Mouse (Mus musculus) CH12.LX (cell line): ENCODE measurements around the gene Tcirg1. TPM values are rescaled to one million over a fixed set of nuclear protein-coding genes. Genes with fewer than 3 reads are reported as not detected.

Experiments used
- DNase-seq: peaks from one replicate; pipeline ENCODE4 v3.0.0-alpha.2; 2013; ENCODE audit errors: extremely low read depth
- H3K27ac ChIP-seq: 2 replicates; pipeline ENCODE4 v1.5.1; 2012; ENCODE audit warnings: low read depth, mild to moderate bottlenecking, control low read depth, moderate library complexity; ENCODE audit not compliant: insufficient read depth
- H3K27me3 ChIP-seq: replicated peaks from 2 replicates; pipeline ENCODE3; 2012; ENCODE audit warnings: inconsistent platforms
- H3K36me3 ChIP-seq, 2 experiments: replicated peaks in 1 of 2; 2 replicates each; pipeline versions ENCODE3 to v1.6.1; 2012; ENCODE audit warnings: inconsistent platforms in 1 of 2, low read length in 1 of 2, mild to moderate bottlenecking in 1 of 2, mixed read lengths in 1 of 2, moderate library complexity in 1 of 2; ENCODE audit not compliant: control insufficient read depth in 1 of 2, insufficient read depth in 1 of 2
- H3K4me1 ChIP-seq, 2 experiments: 2 replicates each; pipeline ENCODE4 v1.6.1; 2012; ENCODE audit warnings: inconsistent platforms in 1 of 2, moderate library complexity in 1 of 2; ENCODE audit not compliant: insufficient read depth in 2 of 2, control insufficient read depth in 1 of 2
- H3K4me2 ChIP-seq: 2 replicates; pipeline ENCODE4 v1.6.1; 2012; ENCODE audit warnings: low read depth, mild to moderate bottlenecking, control low read depth; ENCODE audit not compliant: poor library complexity, insufficient read depth, severe bottlenecking
- H3K4me3 ChIP-seq, 3 experiments: fragments of 150-350 bp in 1 of 3; sonication (generic) in 1 of 3; replicated peaks in 1 of 3; 2 replicates each; pipeline versions ENCODE3 to v1.5.1; 2011 to 2012; ENCODE audit warnings: low read depth in 2 of 3, low read length in 2 of 3, mild to moderate bottlenecking in 2 of 3, moderate library complexity in 2 of 3, control low read depth in 1 of 3, improper control_type of control experiment in 1 of 3, inconsistent platforms in 1 of 3, mixed read lengths in 1 of 3; ENCODE audit not compliant: poor library complexity in 1 of 3
- H3K79me2 ChIP-seq: replicated peaks from 2 replicates; pipeline ENCODE4 v1.6.1; 2012; ENCODE audit warnings: mild to moderate bottlenecking, moderate library complexity; ENCODE audit not compliant: control insufficient read depth, poor library complexity, insufficient read depth, severe bottlenecking; ENCODE audit errors: extremely low read depth
- H3K9ac ChIP-seq: 2 replicates; pipeline ENCODE4 v1.6.1; 2012; ENCODE audit warnings: low read depth, mild to moderate bottlenecking, control low read depth, moderate library complexity; ENCODE audit not compliant: insufficient read depth
- H3K9me3 ChIP-seq: replicated peaks from 2 replicates; pipeline ENCODE3; 2012; ENCODE audit warnings: low read length, inconsistent platforms, mixed read lengths
- CHD2 ChIP-seq: IDR thresholded peaks from 2 replicates; pipeline ENCODE4 v1.6.1; 2011; ENCODE audit warnings: low read length, improper control_type of control experiment
- E2F4 ChIP-seq: IDR thresholded peaks from 2 replicates; pipeline ENCODE4 v1.6.1; 2011; ENCODE audit warnings: low read depth, low read length, improper control_type of control experiment; ENCODE audit not compliant: insufficient replicate concordance
- ETS1 ChIP-seq: conservative IDR thresholded peaks from 2 replicates; pipeline ENCODE4 v1.6.1; 2012; ENCODE audit warnings: low read depth, mild to moderate bottlenecking, inconsistent platforms, low read length, improper control_type of control experiment, moderate library complexity
- GABPA ChIP-seq: IDR thresholded peaks from 2 replicates; pipeline ENCODE4 v1.6.1; 2012; ENCODE audit warnings: low read depth, low read length, improper control_type of control experiment, inconsistent platforms; ENCODE audit not compliant: insufficient replicate concordance
- HCFC1 ChIP-seq: IDR thresholded peaks from 2 replicates; pipeline ENCODE4 v1.6.1; 2012; ENCODE audit warnings: low read depth, mild to moderate bottlenecking, inconsistent platforms, low read length, improper control_type of control experiment
- IRF4 ChIP-seq: IDR thresholded peaks from 2 replicates; pipeline ENCODE4 v1.6.1; 2014; ENCODE audit warnings: low read depth, mild to moderate bottlenecking, inconsistent platforms, low read length, improper control_type of control experiment
- JUND ChIP-seq: conservative IDR thresholded peaks from 2 replicates; pipeline ENCODE4 v1.6.1; 2011; ENCODE audit warnings: low read depth, low read length, improper control_type of control experiment
- KAT2A ChIP-seq: IDR thresholded peaks from 2 replicates; pipeline ENCODE4 v1.6.1; 2012; ENCODE audit warnings: low read length, improper control_type of control experiment, inconsistent platforms; ENCODE audit not compliant: insufficient replicate concordance
- MAFK ChIP-seq: IDR thresholded peaks from 2 replicates; pipeline ENCODE4 v1.6.1; 2011; ENCODE audit warnings: low read length, improper control_type of control experiment; ENCODE audit not compliant: insufficient replicate concordance
- MEF2A ChIP-seq: IDR thresholded peaks from 2 replicates; pipeline ENCODE4 v1.6.1; 2014; ENCODE audit warnings: low read depth, mild to moderate bottlenecking, inconsistent platforms, low read length, improper control_type of control experiment, borderline replicate concordance
- MYC ChIP-seq: IDR thresholded peaks from 2 replicates; pipeline ENCODE4 v1.6.1; 2011; ENCODE audit warnings: low read depth, mild to moderate bottlenecking, improper control_type of control experiment, low read length
- NELFE ChIP-seq: IDR thresholded peaks from 2 replicates; pipeline ENCODE4 v1.6.1; 2011; ENCODE audit warnings: low read depth, low read length, improper control_type of control experiment
- NRF1 ChIP-seq: IDR thresholded peaks from 2 replicates; pipeline ENCODE4 v1.6.1; 2014; ENCODE audit warnings: low read depth, mild to moderate bottlenecking, inconsistent platforms, low read length, improper control_type of control experiment, moderate library complexity
- PAX5 ChIP-seq: IDR thresholded peaks from 2 replicates; pipeline ENCODE4 v1.6.1; 2012; ENCODE audit warnings: low read length, inconsistent platforms, mixed read lengths
- POLR2AphosphoS2 ChIP-seq: IDR thresholded peaks from 2 replicates; pipeline ENCODE4 v1.6.1; 2011; ENCODE audit warnings: low read depth, low read length, improper control_type of control experiment
- RAD21 ChIP-seq: IDR thresholded peaks from 2 replicates; pipeline ENCODE4 v1.6.1; 2011; ENCODE audit warnings: low read depth, mild to moderate bottlenecking, low read length, improper control_type of control experiment, moderate library complexity
- RCOR1 ChIP-seq: conservative IDR thresholded peaks from 2 replicates; pipeline ENCODE4 v1.6.1; 2012; ENCODE audit warnings: low read depth, mild to moderate bottlenecking, inconsistent platforms, low read length, improper control_type of control experiment
- SIN3A ChIP-seq: IDR thresholded peaks from 2 replicates; pipeline ENCODE4 v1.6.1; 2012; ENCODE audit warnings: low read length, improper control_type of control experiment, inconsistent platforms
- SMC3 ChIP-seq: IDR thresholded peaks from 2 replicates; pipeline ENCODE4 v1.6.1; 2011; ENCODE audit warnings: low read depth, low read length, improper control_type of control experiment
- TBP ChIP-seq: conservative IDR thresholded peaks from 2 replicates; pipeline ENCODE4 v1.6.1; 2011; ENCODE audit warnings: low read depth, low read length, improper control_type of control experiment
- USF1 ChIP-seq: IDR thresholded peaks from 2 replicates; pipeline ENCODE4 v1.6.1; 2014; ENCODE audit warnings: low read depth, mild to moderate bottlenecking, inconsistent platforms, low read length, improper control_type of control experiment
- ZMIZ1 ChIP-seq: IDR thresholded peaks from 2 replicates; pipeline ENCODE4 v1.6.1; 2012; ENCODE audit warnings: low read depth, mild to moderate bottlenecking, inconsistent platforms, low read length, improper control_type of control experiment
- dilution Hi-C: fragments of 300-500 bp; cut with MboI; formaldehyde crosslinking; loops from 2 replicates; pipeline ENCODE4 v1.14.3; 2020; ENCODE audit warnings: low sequenced_read_pairs; ENCODE audit not compliant: extremely low pct_unique_long_range_greater_than_20kb, extremely low pct_ligation_motif_present
- in situ Hi-C: fragments of 300-500 bp; cut with MboI; formaldehyde crosslinking; loops from 3 replicates; pipeline ENCODE4 v1.14.3; 2019; ENCODE audit warnings: low sequenced_read_pairs, low pct_ligation_motif_present, low pct_unique_long_range_greater_than_20kb, mixed read lengths
- polyA plus RNA-seq: library from polyadenylated mRNA; unstranded; fragments of >175 nt; gene quantifications from 2 replicates; pipeline ENCODE4 v1.2.1, GENCODE M21; 2012; ENCODE audit warnings: low read depth; ENCODE audit not compliant: insufficient read length
- total RNA-seq, 2 experiments: library from RNA; depleted of rRNA; stranded (reverse); fragments of 300-350 nt in 1 of 2; fragments of >200 nt in 1 of 2; gene quantifications; 2 replicates each; pipeline ENCODE4 v1.2.3; 2012 to 2014

Gene Tcirg1
- total and polyA plus RNA-seq, 3 experiments = 46.6 to 62.8 (median 48.5) TPM

- no peak overlapping the region for H3K27ac ChIP-seq
- peaks cover 0 to 35% of the 10 kb centered on the region in 2 experiments for H3K36me3 ChIP-seq
Observed at GRCm38 (mm10) chr19:3916727-3917126, 9.8 kb upstream of the Tcirg1 start.

GRCm38 (mm10) chr19:3914535-3914934 lies 7.6 kb upstream of the Tcirg1 start:
- in situ Hi-C loops = no loop called here
- peak overlapping the region in 1 of 3 experiments; percentile 73 for H3K4me3 ChIP-seq
- peaks cover 14 to 37% of the 10 kb centered on the region in 2 experiments for H3K4me1 ChIP-seq
- TF ChIP-seq KAT2A = no peak
- TF ChIP-seq RCOR1 = no peak
- TF ChIP-seq NELFE = no peak
- TF ChIP-seq GABPA = no peak
- TF ChIP-seq JUND = no peak
- no peak for TF ChIP-seq SMC3
- TF ChIP-seq, all 38 proteins: peak for 0
- no peak overlapping the region for H3K27ac ChIP-seq
- H3K27me3 ChIP-seq = no peaks in the 10 kb centered on the region
- H3K9ac ChIP-seq = peak overlapping the region; percentile 98; the same call in 1 of the 2 replicates
- peak overlapping the region; percentile 88; the same call in 1 of the 2 replicates for H3K4me2 ChIP-seq
- no peaks in the 10 kb centered on the region for H3K9me3 ChIP-seq
- dilution Hi-C loops = no loop called here
- H3K36me3 ChIP-seq = peaks cover 15 to 43% of the 10 kb centered on the region in 2 experiments
- H3K79me2 ChIP-seq = 0 out of 2 replicates have a peak, but pooled peaks cover 7% of the 10 kb centered on the region
- DNase-seq = no peak

More at GRCm38 (mm10) chr19:3916727-3917126, 9.8 kb upstream of the Tcirg1 start:
- Histone ChIP-seq H3K9me3 (no peaks in the 10 kb centered on the region), H3K9ac (no peak overlapping the region), H3K79me2 (0 out of 2 replicates have a peak, but pooled peaks cover 5% of the 10 kb centered on the region), H3K27me3 (no peaks in the 10 kb centered on the region), H3K4me3 (no peak overlapping the region), H3K4me1 (peaks cover 12 to 32% of the 10 kb centered on the region in 2 experiments), H3K4me2 (no peak overlapping the region)
- no peak for DNase-seq
- dilution Hi-C loops (no loop called here), in situ Hi-C loops (no loop called here)
- TF ChIP-seq KAT2A = no peak
- no peak for TF ChIP-seq USF1
- no peak for TF ChIP-seq MEF2A
- TF ChIP-seq RAD21 = no peak
- TF ChIP-seq ETS1 = no peak
- no peak for TF ChIP-seq NRF1
- no peak for TF ChIP-seq MYC
- no peak for TF ChIP-seq E2F4
- TF ChIP-seq NELFE = no peak
- TF ChIP-seq HCFC1 = no peak
- no peak for TF ChIP-seq CHD2
- TF ChIP-seq IRF4 = no peak
- no peak for TF ChIP-seq PAX5
- no peak for TF ChIP-seq SMC3
- TF ChIP-seq SIN3A = no peak
- no peak for TF ChIP-seq TBP
- no peak for TF ChIP-seq ZMIZ1
- TF ChIP-seq POLR2AphosphoS2 = no peak
- no peak for TF ChIP-seq MAFK
